ENCODE assay signal across 8 mouse cellular contexts in the genomic region with DNA sequence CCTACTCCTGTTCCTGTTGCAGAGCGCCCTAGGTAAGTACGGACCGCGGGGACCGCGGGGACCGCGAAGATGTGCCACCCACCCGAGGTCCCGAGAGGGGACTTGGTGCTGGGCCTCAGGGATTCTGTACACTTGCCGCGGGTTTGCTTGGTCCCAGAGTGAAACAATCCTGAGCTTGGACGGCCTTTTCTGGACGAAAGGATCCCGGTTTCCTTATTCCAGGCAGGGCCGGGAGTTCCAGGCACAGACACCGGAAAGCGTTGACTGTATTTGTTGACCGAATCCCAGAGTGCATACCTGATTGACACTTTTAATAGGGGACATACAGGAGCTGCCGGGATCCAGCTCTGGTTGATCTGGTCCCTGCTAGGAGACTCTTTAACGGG. TPM values are rescaled to one million over a fixed set of nuclear protein-coding genes. Genes with fewer than 3 reads are reported as not detected.
DNase-seq lines count a peak whose midpoint lies in the region; ATAC-seq and TF ChIP-seq lines count a peak whose summit lies in the region.

No protein-coding gene starts in this region.

- no peak for TF ChIP-seq POLR2A in bone marrow macrophage, adult 2 months (IDR thresholded peaks at IDR 0.05; ENCODE audit: borderline replicate concordance, low read depth, low read length)

- TF ChIP-seq CTCF in bone marrow macrophage, adult 2 months (IDR thresholded peaks at IDR 0.05; ENCODE audit: low read depth, low read length): no peak

- peak overlapping the region; percentile 98 for H3K4me2 ChIP-seq in heart, embryonic 13.5 days

- H3K9me3 ChIP-seq in heart, embryonic 13.5 days: no peaks in the 10 kb centered on the region
- no peaks in the 10 kb centered on the region for H3K9me3 ChIP-seq in midbrain, embryonic 10.5 days (replicated peaks)

- H3K4me1 ChIP-seq in heart, embryonic 13.5 days: peaks cover 6% of the 10 kb centered on the region
- no peaks in the 10 kb centered on the region for H3K4me1 ChIP-seq in bone marrow macrophage, adult 2 months (ENCODE audit: control insufficient read depth, insufficient read depth, low read length)
- peaks cover 14% of the 10 kb centered on the region for H3K4me1 ChIP-seq in midbrain, embryonic 10.5 days

- H3K4me3 ChIP-seq in heart, embryonic 13.5 days: peak overlapping the region; percentile 74
- peak overlapping the region; percentile 48 for H3K4me3 ChIP-seq in bone marrow macrophage, adult 2 months (ENCODE audit: insufficient read depth, low read length)
- H3K4me3 ChIP-seq in midbrain, embryonic 10.5 days: peak overlapping the region; percentile 63

- intact Hi-C loops in heart, postnatal 10 days (cut with DNase I): loop anchor here (2.0 to 5.0 kb wide), 2 partner anchors 22 to 81 kb away; no protein-coding TSS in a partner anchor

- DNase-seq in heart, adult 8-10 months (ENCODE audit: low spot score): no peak
- peak; percentile 23 to 42 for DNase-seq in heart, postnatal 10 days
- peak; percentile 39 for DNase-seq in midbrain, embryonic 10.5 days (ENCODE audit: low spot score)
- no peak for DNase-seq in right cerebral cortex, postnatal 36 days (ENCODE audit: low spot score in 2 of 2)
- no peak for DNase-seq in adrenal gland, adult 8-10 months
- no peak for DNase-seq in spleen, postnatal 14 days (ENCODE audit: low spot score in 2 of 2)

- 2% methylated on average over 21 of the region's 21 CpGs for WGBS in heart, embryonic 13.5 days
- 2% methylated on average over 21 of the region's 21 CpGs for WGBS in midbrain, embryonic 10.5 days

- no peaks in the 10 kb centered on the region for H3K36me3 ChIP-seq in heart, embryonic 13.5 days
- no peaks in the 10 kb centered on the region for H3K36me3 ChIP-seq in midbrain, embryonic 10.5 days

- no peak for ATAC-seq in heart, embryonic 13.5 days (ENCODE audit: extremely low read depth, insufficient number of reproducible peaks, low FRiP score, low TSS enrichment)

- peaks cover 67% of the 10 kb centered on the region for H3K27me3 ChIP-seq in heart, embryonic 13.5 days (replicated peaks)
- peaks cover 73% of the 10 kb centered on the region for H3K27me3 ChIP-seq in midbrain, embryonic 10.5 days (ENCODE audit: low read depth, poor library complexity, severe bottlenecking)

- no peak overlapping the region for H3K27ac ChIP-seq in heart, embryonic 13.5 days (replicated peaks)
- H3K27ac ChIP-seq in bone marrow macrophage, adult 2 months (ENCODE audit: insufficient read depth, low read depth, low read length): no peak overlapping the region
- no peak overlapping the region; the same call in 1 of the 2 replicates for H3K27ac ChIP-seq in midbrain, embryonic 10.5 days (replicated peaks)

- H3K9ac ChIP-seq in heart, embryonic 13.5 days: peak overlapping the region; percentile 84

RNA-seq across cellular contexts. Expression of gene Ifnlr1, which starts 0.5 kb away (rescaled TPM):
- 0.36 and 0.68 TPM in 2 replicates for polyA plus RNA-seq in heart, embryonic 13.5 days (2015; fragmentation: Nextera tagmentation; extraction: Ambion mirVana)
- total RNA-seq in heart, adult 8-10 months (2022): 1 to 10 TPM; 2.0 to 3.3 (median 2.6) TPM
- polyA plus RNA-seq in bone marrow macrophage, adult 2 months (2012; ENCODE audit: insufficient read depth, insufficient read length, missing spikeins): not detected in 2 replicates
- total RNA-seq in heart, postnatal 10 days (2021): 1 to 10 TPM; 3.4 to 4.1 TPM
- polyA plus RNA-seq in midbrain, embryonic 10.5 days (2016; fragmentation: Nextera tagmentation; extraction: Ambion mirVana): 0.10 and 0.21 TPM in 2 replicates
- total RNA-seq in adrenal gland, adult 8-10 months (2022): under 1 TPM in 3 of 4 experiments, not detected in 1; 0.17 to 0.22 (median 0.18) TPM

RNA-seq across cellular contexts. Expression of gene Il22ra1, which starts 41.4 kb away (rescaled TPM):
- polyA plus RNA-seq in heart, embryonic 13.5 days (2015; fragmentation: Nextera tagmentation; extraction: Ambion mirVana): not detected in 2 replicates
- under 1 TPM; 0.35 to 0.59 (median 0.39) TPM for total RNA-seq in heart, adult 8-10 months (2022)
- polyA plus RNA-seq in bone marrow macrophage, adult 2 months (2012; ENCODE audit: insufficient read depth, insufficient read length, missing spikeins): not detected in 2 replicates
- under 1 TPM; 0.22 to 0.64 TPM for total RNA-seq in heart, postnatal 10 days (2021)
- not detected in 2 replicates for polyA plus RNA-seq in midbrain, embryonic 10.5 days (2016; fragmentation: Nextera tagmentation; extraction: Ambion mirVana)
- 1 to 10 TPM in 2 of 4 experiments, under 1 TPM in 1, not detected in 1; 0.35 to 2.5 (median 1.1) TPM for total RNA-seq in adrenal gland, adult 8-10 months (2022)

Comparison
In these comparisons a context has a peak if more than half of its experiments do, and no peak if none do; other contexts are left out.
1. DNase-seq: peak in heart, postnatal 10 days (2 of 2) and midbrain, embryonic 10.5 days (single experiment); none in heart, adult 8-10 months (single experiment), right cerebral cortex, postnatal 36 days (0 of 2), adrenal gland, adult 8-10 months (single experiment) and spleen, postnatal 14 days (0 of 2).
2. Peak in every context shown above with its lines, with median percentiles within 50 percentile points of each other: H3K4me3 ChIP-seq.